Mouse (Mus musculus): ENCODE results near the gene Ednrb. TPM values are rescaled to one million over a fixed set of nuclear protein-coding genes. Genes with fewer than 3 reads are reported as not detected.

The Ednrb gene
- total RNA-seq (2023) = not detected

GRCm38 (mm10) chr14:103844011-103844549 is at the start of gene Ednrb:
Gene Ednrb (minus strand): TSS chr14:103844402.

Other genes starting within 250 kb of the Ednrb start
- gene Slain1, start 194.2 kb downstream of the Ednrb start, total RNA-seq (2023) = 10 to 100 TPM; 35.9 to 38.4 TPM